Mouse (Mus musculus) A20 (cell line): ENCODE measurements around the gene Nrip1.
A peak's percentile ranks its signal among the peaks of the same experiment; 100 is the strongest.

Source experiments
- DNase-seq: peaks from one replicate; pipeline ENCODE4 v3.0.0-alpha.2; 2011; ENCODE audit warnings: low read depth, low spot score

Nrip1 gene

GRCm38 (mm10) chr16:76347719-76348421 lies 25.8 kb downstream of the Nrip1 start:
- no peak for DNase-seq

- no peak for DNase-seq
Observed at GRCm38 (mm10) chr16:76346371-76346770, 27.3 kb downstream of the Nrip1 start.

DNA sequence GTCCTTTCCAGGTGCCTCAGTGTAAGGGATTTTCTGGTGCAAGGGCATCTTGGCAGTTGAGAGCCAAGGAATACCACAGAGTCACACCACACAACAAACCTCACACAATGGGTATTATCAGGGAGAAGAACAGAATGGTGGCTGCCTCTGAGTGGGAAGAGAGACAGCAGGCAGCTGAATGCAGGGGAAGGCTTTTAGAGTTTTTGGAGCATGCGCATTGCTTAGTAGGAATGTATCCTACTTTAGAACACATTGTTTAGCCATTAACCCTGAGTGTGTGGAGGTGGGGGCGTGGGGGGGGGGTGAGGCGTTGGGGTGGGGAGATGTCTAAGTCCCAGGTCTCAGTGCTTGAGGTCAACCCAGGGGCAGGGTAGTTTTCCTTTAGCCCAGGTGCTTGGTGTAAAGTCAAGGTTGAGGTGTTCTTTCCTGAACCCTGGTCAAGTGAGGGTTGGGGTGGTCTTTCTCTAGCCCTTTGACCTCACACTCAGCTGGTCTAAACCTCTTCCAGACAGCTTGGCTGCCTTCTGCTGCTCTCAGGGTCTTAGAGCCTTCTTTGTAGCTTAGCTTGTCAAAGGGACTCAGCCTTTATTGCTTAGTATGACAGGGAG lies 28.8 kb downstream of the Nrip1 start:
- DNase-seq, result no peak

DNA sequence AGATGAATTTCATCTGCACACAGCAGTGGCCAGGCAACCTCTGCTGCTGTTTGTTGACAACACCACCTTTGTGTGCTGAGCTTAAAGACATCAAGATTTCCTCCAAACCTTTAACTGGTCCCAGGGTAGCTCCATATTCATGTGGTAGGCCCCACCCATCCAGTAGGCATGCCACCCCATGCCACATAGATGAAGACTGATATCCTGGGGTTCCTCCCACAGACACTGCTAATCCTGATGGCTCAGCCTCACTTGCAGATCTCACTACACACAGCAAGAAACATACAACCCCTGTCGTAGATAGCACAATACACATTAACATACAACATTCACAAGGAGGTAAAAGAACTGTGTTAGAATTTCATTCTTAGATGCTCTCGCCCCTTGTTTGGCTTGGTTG lies 29.6 kb downstream of the Nrip1 start:
- DNase-seq, result no peak

- no peak for DNase-seq
Observed at GRCm38 (mm10) chr16:76341636-76342035, 32.0 kb downstream of the Nrip1 start.

DNA sequence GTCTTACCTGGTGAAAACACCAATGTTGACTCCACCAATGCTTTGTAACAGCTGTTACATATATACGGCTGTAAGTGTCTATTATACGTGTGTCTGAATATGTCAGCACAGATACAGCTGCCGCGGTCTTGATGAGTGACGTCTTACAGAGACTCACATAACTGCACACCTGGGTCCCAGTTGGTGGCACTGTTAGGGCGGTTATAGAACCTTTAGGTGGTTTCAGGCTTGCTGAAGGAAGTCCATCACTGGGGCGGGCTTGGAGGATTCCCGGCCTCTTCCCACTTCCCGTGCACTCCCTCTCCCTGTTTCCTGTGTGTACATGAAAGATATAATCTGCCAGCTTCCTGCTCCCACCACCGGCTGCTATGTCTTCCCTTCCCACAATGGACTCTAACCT lies 34.4 kb downstream of the Nrip1 start:
- DNase-seq, result peak; percentile 55

- DNase-seq, result no peak
Observed at GRCm38 (mm10) chr16:76337351-76337750, 36.3 kb downstream of the Nrip1 start.

- peak; percentile 91 for DNase-seq
Observed at GRCm38 (mm10) chr16:76336932-76337331, 36.7 kb downstream of the Nrip1 start.

GRCm38 (mm10) chr16:76335913-76336312 lies 37.7 kb downstream of the Nrip1 start:
- DNase-seq, result no peak

GRCm38 (mm10) chr16:76332127-76332526 lies 41.5 kb downstream of the Nrip1 start:
- no peak for DNase-seq

DNA sequence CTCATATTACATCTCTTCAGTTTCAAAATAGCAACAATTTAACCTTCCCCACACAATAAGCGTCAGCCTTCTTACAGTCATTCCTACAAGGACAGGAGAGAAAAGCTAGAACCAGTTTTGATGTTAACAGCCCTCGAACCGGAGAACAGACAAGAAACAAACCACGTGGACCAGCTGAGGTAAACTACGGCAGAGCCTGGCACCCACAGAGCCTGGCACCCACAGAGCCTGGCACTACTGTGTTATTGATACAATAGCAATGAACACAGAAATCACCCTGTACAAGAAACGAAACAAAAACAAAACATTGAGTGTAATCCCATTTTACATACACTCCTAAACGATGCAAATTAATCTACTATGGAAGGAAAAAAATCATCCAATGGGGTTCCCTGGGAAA lies 42.4 kb downstream of the Nrip1 start:
- no peak for DNase-seq

DNA sequence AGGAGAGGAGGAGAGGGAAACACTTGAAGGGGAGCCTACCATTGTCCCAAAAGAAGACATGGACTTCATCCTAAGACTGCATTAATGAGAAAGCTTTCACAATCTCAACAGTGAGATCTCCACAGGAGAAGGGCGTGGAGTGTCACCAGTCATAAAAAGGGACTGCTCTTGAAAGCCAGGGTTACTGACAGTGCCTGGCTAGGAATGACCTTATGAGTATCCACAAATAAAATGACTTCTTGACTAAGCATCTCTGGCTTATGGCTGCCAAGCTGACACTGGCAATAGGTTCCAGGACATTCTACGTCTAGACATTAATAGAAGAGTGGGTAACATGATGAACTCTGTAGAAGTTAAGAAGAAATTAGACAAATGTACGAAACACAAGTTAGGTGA lies 48.3 kb downstream of the Nrip1 start:
- DNase-seq, result no peak

- peak; percentile 17 for DNase-seq
Observed at GRCm38 (mm10) chr16:76324411-76325314, 49.0 kb downstream of the Nrip1 start.

DNA sequence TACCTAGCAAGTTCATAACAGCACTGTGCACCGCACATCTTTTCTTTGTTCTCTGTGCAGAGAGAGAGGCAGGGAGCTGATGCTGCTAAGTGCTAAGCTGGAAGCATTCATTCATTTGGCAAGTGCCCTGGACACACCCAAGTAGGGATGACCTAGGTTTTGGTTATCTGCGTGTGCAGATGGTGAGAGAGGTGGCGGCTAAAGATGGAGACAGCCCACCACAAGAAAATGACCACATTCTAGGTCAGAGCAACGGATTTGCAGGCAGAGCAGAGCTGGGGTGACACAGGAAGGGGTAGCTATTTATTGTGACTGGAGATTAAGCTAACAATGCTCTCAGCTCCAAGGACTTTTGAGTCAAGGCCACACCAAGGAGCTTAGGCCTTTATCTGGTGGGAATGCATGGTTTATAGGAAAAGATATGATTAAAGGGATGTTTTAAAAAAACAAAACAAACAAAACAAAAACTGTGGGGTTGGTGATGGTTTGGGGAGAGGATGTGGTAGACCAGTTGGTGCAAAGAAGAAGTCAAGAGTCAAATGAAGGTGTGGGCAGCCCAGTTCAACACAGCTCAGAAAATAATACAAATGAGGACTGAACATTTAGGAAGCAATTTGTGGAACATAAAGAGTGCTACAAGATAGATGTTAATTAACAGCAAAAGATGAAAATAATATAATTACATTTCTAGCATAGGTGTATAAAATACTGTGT lies 49.9 kb downstream of the Nrip1 start:
- DNase-seq, result no peak

GRCm38 (mm10) chr16:76323141-76323540 lies 50.5 kb downstream of the Nrip1 start:
- DNase-seq, result no peak

GRCm38 (mm10) chr16:76321527-76322165 lies 52.0 kb downstream of the Nrip1 start:
- DNase-seq, result no peak

DNA sequence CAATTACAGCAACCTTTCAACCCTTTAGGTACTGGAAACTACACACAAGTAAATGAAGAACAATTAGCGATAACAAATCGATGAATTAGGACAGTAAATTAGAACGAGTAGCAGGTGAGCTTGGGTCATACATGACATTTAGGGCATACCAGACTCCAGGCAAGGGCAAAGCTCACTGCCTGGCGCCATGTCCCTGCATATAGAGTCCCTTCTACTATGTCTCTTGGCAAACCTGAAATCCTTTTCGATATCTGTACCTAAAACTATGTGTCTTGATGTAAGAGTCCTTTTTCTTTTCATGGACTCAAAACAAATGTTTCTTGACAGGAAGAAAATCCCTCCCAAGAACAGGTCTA lies 53.5 kb downstream of the Nrip1 start:
- DNase-seq, result no peak

DNA sequence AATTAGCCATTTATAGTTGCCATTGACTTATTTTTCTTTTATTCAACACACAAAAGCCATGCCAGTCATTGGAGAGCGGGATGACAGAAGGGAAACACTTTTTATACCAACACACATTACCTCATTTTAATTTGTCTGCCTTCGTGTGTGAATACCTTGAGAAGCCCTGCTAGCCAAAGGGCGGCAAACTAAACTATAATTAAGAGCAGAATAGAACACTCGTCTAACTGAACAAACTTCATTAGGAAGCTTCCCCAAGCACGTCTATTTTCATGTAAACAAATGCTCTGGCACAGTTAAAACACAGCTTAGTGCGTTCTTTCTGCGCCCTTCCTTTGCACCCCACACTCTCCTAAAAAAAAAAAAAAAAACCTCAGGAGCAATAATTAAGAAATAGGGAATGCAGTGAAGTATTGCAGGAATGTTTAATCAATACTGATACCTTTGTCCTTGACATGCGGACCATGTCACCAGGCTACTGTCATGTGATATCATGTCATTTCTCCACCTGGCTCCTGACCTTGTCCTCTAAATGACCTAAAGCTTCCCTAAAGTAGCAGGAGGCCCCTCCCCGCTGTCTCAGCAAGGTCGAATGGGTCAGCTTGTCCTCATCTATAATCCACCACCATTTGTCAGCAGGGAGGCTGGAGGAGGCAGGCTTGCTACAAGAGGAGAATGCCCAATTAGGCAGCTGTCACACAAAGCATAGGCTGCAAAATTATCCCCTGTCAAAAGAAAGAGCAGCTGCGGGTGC lies 54.1 kb downstream of the Nrip1 start:
- DNase-seq, result no peak

DNA sequence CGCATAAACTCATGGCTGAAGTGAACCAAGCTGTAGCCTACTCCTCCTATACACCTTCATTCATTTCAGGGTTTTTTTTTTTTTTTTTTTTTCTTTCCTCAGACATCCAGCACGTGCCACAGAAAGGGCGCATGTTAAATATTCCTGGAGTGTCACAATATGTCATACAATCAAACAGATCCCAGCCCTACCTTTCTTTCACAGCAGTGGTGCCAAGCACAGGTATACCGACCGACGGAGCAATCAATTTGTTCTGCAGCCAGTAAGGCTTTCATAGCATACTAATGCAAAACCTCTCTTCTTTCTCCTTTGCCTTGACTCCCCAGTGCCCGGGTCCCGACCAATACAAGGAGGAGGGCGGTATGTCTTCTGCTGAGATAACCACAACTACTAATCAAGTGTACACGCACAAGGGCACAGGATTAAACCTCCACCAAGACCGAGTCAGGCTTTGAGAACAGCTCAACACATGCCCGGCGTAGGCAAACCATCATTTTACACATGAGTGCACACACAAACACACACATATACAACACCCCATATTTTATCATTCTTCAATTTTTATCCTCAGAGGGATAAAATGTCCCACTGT lies 55.2 kb downstream of the Nrip1 start:
- no peak for DNase-seq
